Comparison of ENCODE assay signal across 33 mouse cellular contexts in genomic region chr8:99544102-99544501, GRCm38 (mm10).
"Had no signal": no experiment of that assay in that cellular context is flagged by ENCODE, and none has a peak within 500 bp of the region (broad histone marks: within the 10 kb centered on the region; RNA-seq: fewer than 3 reads in every experiment).

No protein-coding gene starts in this region.

- H3K27me3 ChIP-seq: heart, embryonic 12.5 days; heart, embryonic 13.5 days; heart, embryonic 15.5 days; hindbrain, embryonic 12.5 days; hindbrain, embryonic 13.5 days; hindbrain, embryonic 15.5 days; intestine, embryonic 15.5 days; kidney, embryonic 15.5 days had no signal

- H3K4me2 ChIP-seq: heart, embryonic 12.5 days; heart, embryonic 13.5 days; heart, embryonic 15.5 days; hindbrain, embryonic 12.5 days; hindbrain, embryonic 13.5 days; hindbrain, embryonic 14.5 days; hindbrain, embryonic 15.5 days; intestine, embryonic 15.5 days; kidney, embryonic 15.5 days had no signal

- DNase-seq: heart, postnatal 10 days; heart, postnatal 14 days; heart, postnatal 36 days; heart, postnatal 4 days; kidney, adult 11 months; kidney, adult 18-20 months; kidney, adult 2 months; kidney, adult 8-10 months; kidney, adult 9 months; kidney, postnatal 10 days; kidney, postnatal 14 days; kidney, postnatal 25 days; kidney, postnatal 36 days; kidney, postnatal 4 days; layer of hippocampus, adult 9-11 months; layer of hippocampus, postnatal 36 days had no signal

- H3K4me1 ChIP-seq: heart, embryonic 12.5 days; heart, embryonic 13.5 days; heart, embryonic 15.5 days; hindbrain, embryonic 10.5 days; hindbrain, embryonic 12.5 days; hindbrain, embryonic 13.5 days; hindbrain, embryonic 15.5 days; intestine, embryonic 15.5 days; kidney, embryonic 15.5 days had no signal

- H3K27ac ChIP-seq: heart, embryonic 13.5 days; heart, embryonic 15.5 days; hindbrain, embryonic 10.5 days; hindbrain, embryonic 12.5 days; hindbrain, embryonic 13.5 days; hindbrain, embryonic 14.5 days; hindbrain, embryonic 15.5 days; hindbrain, postnatal 0 days; intestine, embryonic 15.5 days; kidney, embryonic 15.5 days; kidney, postnatal 0 days; left cerebral cortex, adult 2 months had no signal

- H3K9me3 ChIP-seq: heart, embryonic 13.5 days; heart, embryonic 15.5 days; hindbrain, embryonic 10.5 days; hindbrain, embryonic 12.5 days; hindbrain, embryonic 13.5 days; hindbrain, embryonic 15.5 days; intestine, embryonic 15.5 days; kidney, embryonic 15.5 days had no signal

- ATAC-seq: hindbrain, embryonic 16.5 days; hindbrain, postnatal 0 days; inflammation-experienced regulatory T-cells, adult 6 months; intestine, embryonic 15.5 days; intestine, embryonic 16.5 days; intestine, postnatal 0 days had no signal

- H3K4me3 ChIP-seq: heart, embryonic 12.5 days; heart, embryonic 13.5 days; heart, embryonic 15.5 days; hindbrain, embryonic 10.5 days; hindbrain, embryonic 12.5 days; hindbrain, embryonic 13.5 days; hindbrain, embryonic 15.5 days; intestine, embryonic 15.5 days; kidney, embryonic 15.5 days; left cerebral cortex, adult 2 months had no signal

- H3K36me3 ChIP-seq: heart, embryonic 12.5 days; heart, embryonic 13.5 days; heart, embryonic 15.5 days; hindbrain, embryonic 10.5 days; hindbrain, embryonic 12.5 days; hindbrain, embryonic 13.5 days; hindbrain, embryonic 15.5 days; intestine, embryonic 15.5 days; kidney, embryonic 15.5 days had no signal

- H3K9ac ChIP-seq: heart, embryonic 12.5 days; heart, embryonic 13.5 days; heart, embryonic 15.5 days; hindbrain, embryonic 12.5 days; hindbrain, embryonic 13.5 days; hindbrain, embryonic 14.5 days; hindbrain, embryonic 15.5 days; intestine, embryonic 15.5 days; kidney, embryonic 15.5 days had no signal
